Mouse (Mus musculus): ENCODE results near the gene Klhl11.

- TF ChIP-seq CTCF (IDR thresholded peaks at IDR 0.05), result no peak
- no peak for TF ChIP-seq EP300 (IDR thresholded peaks at IDR 0.05)
These were observed 43.2 kb upstream of the Klhl11 start for GRCm38 (mm10) chr11:100515789-100516188.
